Mouse (Mus musculus) testis, adult 2 months (tissue): ENCODE measurements around the gene Tbl1xr1.

Experiments
- CTCF ChIP-seq: fragments of 200-500 bp; IDR thresholded peaks from 2 replicates; pipeline ENCODE4 v1.5.1; 2012; ENCODE audit warnings: low read depth, mild to moderate bottlenecking, inconsistent platforms, low read length, moderate library complexity; ENCODE audit not compliant: control insufficient read depth, insufficient read depth, insufficient replicate concordance
- POLR2A ChIP-seq: fragments of 200-500 bp; IDR thresholded peaks from 2 replicates; pipeline ENCODE4 v1.6.1; 2012; ENCODE audit warnings: low read depth, mild to moderate bottlenecking, inconsistent platforms, low read length, moderate library complexity; ENCODE audit not compliant: control insufficient read depth

GRCm38 (mm10) chr3:22230635-22231034, 154.2 kb downstream of the Tbl1xr1 start:
- no peak for TF ChIP-seq CTCF
- TF ChIP-seq POLR2A: no peak
